Mouse (Mus musculus): ENCODE data around the gene Plod1. TPM values are rescaled to one million over a fixed set of nuclear protein-coding genes. Genes with fewer than 3 reads are reported as not detected.

Plod1 gene
- 10 to 100 TPM; 16.4 to 21.5 TPM for total RNA-seq (2021)
- long read RNA-seq, experiment 1, partial matches to known transcripts, result 4 of 9 reads
- long read RNA-seq, experiment 1, other reads (novel, unspliced or antisense), result 1 of 9 reads
- long read RNA-seq, experiment 2, transcript Plod1-201 (19 exons, 3,243 nt), result major isoform, 21 of 26 reads
- long read RNA-seq, experiment 2, partial matches to known transcripts, result 2 of 26 reads
- long read RNA-seq, experiment 2, other reads (novel, unspliced or antisense), result 3 of 26 reads

GRCm38 (mm10) chr4:147936331-147936954, at the start of gene Plod1:
Gene Plod1 (minus strand): TSS chr4:147936767.
- DNase-seq (ENCODE audit: low spot score in 2 of 2), result peak; percentile 79 to 80
- no peak for TF ChIP-seq CTCF (conservative IDR thresholded peaks at IDR 0.05)
- Histone ChIP-seq H3K4me3 (peak within 1 kb of the TSS; percentile 82), H3K27ac (peak within 1 kb of the TSS; percentile 89)

- no peak within 1 kb of the TSS for H3K27ac ChIP-seq
- no peak for DNase-seq (ENCODE audit: low spot score in 2 of 2)
- no peak for TF ChIP-seq CTCF (conservative IDR thresholded peaks at IDR 0.05)
- H3K4me3 ChIP-seq, result no peak within 1 kb of the TSS
Observed at GRCm38 (mm10) chr4:147985205-147986132, 48.9 kb upstream of the Plod1 start, which contains the start of gene Nppb. Gene Nppb (plus strand): TSS chr4:147985788.

GRCm38 (mm10) chr4:147979441-147979860, 42.9 kb upstream of the Plod1 start:
- H3K27ac ChIP-seq, result no peak overlapping the region
- no peak for TF ChIP-seq CTCF (conservative IDR thresholded peaks at IDR 0.05)
- DNase-seq (ENCODE audit: low spot score in 2 of 2), result no peak
- H3K4me3 ChIP-seq, result no peak overlapping the region

- Histone ChIP-seq H3K4me3 (no peak overlapping the region), H3K27ac (no peak overlapping the region)
- no peak for TF ChIP-seq CTCF (conservative IDR thresholded peaks at IDR 0.05)
- DNase-seq (ENCODE audit: low spot score in 2 of 2), result no peak
Observed at GRCm38 (mm10) chr4:147978391-147978790, 41.8 kb upstream of the Plod1 start.

GRCm38 (mm10) chr4:147977726-147978125, 41.2 kb upstream of the Plod1 start:
- H3K27ac ChIP-seq, result no peak overlapping the region
- no peak for TF ChIP-seq CTCF (conservative IDR thresholded peaks at IDR 0.05)
- no peak overlapping the region for H3K4me3 ChIP-seq
- DNase-seq (ENCODE audit: low spot score in 2 of 2), result no peak

GRCm38 (mm10) chr4:147976237-147976636, 39.7 kb upstream of the Plod1 start:
- H3K4me3 ChIP-seq, result no peak overlapping the region
- no peak overlapping the region for H3K27ac ChIP-seq
- DNase-seq (ENCODE audit: low spot score in 2 of 2), result no peak
- no peak for TF ChIP-seq CTCF (conservative IDR thresholded peaks at IDR 0.05)

GRCm38 (mm10) chr4:147969337-147969736, 32.8 kb upstream of the Plod1 start:
- Histone ChIP-seq H3K4me3 (no peak overlapping the region), H3K27ac (no peak overlapping the region)
- TF ChIP-seq CTCF (conservative IDR thresholded peaks at IDR 0.05), result no peak
- DNase-seq (ENCODE audit: low spot score in 2 of 2), result no peak

- TF ChIP-seq CTCF (conservative IDR thresholded peaks at IDR 0.05), result no peak
- no peak overlapping the region for H3K4me3 ChIP-seq
- H3K27ac ChIP-seq, result no peak overlapping the region
- no peak for DNase-seq (ENCODE audit: low spot score in 2 of 2)
Observed at GRCm38 (mm10) chr4:147968816-147969215, 32.2 kb upstream of the Plod1 start.

GRCm38 (mm10) chr4:147965712-147966111, 29.1 kb upstream of the Plod1 start:
- Histone ChIP-seq H3K4me3 (no peak overlapping the region), H3K27ac (no peak overlapping the region)
- no peak for DNase-seq (ENCODE audit: low spot score in 2 of 2)
- TF ChIP-seq CTCF (conservative IDR thresholded peaks at IDR 0.05), result no peak

- H3K4me3 ChIP-seq, result no peak overlapping the region
- TF ChIP-seq CTCF (conservative IDR thresholded peaks at IDR 0.05), result no peak
- no peak for DNase-seq (ENCODE audit: low spot score in 2 of 2)
- no peak overlapping the region for H3K27ac ChIP-seq
Observed at GRCm38 (mm10) chr4:147963623-147964022, 27.1 kb upstream of the Plod1 start.

- Histone ChIP-seq H3K4me3 (no peak overlapping the region), H3K27ac (no peak overlapping the region)
- no peak for TF ChIP-seq CTCF (conservative IDR thresholded peaks at IDR 0.05)
- DNase-seq (ENCODE audit: low spot score in 2 of 2), result no peak
Observed at GRCm38 (mm10) chr4:147962781-147963180, 26.2 kb upstream of the Plod1 start.

GRCm38 (mm10) chr4:147959881-147960831, 23.6 kb upstream of the Plod1 start:
- no peak overlapping the region for H3K4me3 ChIP-seq
- no peak overlapping the region for H3K27ac ChIP-seq
- DNase-seq (ENCODE audit: low spot score in 2 of 2), result peak in 1 of 2 experiments; percentile 61
- TF ChIP-seq CTCF (conservative IDR thresholded peaks at IDR 0.05), result peak; percentile 79

Data from layer of hippocampus, adult 2 months (tissue).